Mouse (Mus musculus): Measurements from ENCODE around the gene Gstp3.

DNA sequence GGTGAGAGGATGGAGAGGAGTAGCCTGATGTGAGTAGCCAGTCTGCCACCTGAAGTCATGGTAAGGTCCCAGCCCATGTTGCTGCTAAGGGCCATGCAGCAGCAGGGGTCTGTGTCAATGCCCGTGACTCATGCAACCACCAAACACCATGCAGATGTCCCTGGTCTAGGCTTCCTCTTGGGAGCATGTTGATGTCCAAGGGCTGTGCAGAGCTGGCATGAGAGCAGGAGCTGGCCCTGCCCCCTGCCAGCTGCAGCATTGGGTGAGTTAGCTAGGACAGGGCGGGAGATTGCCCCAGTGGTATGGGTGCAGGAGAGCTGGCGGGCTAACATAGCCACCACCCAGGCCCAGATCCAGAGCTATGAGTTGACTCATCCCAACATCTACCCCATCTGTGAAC, 31.1 kb upstream of the Gstp3 start:
- TF ChIP-seq CTCF (IDR thresholded peaks at IDR 0.05), result no peak
- no peak for TF ChIP-seq EP300 (IDR thresholded peaks at IDR 0.05; ENCODE audit: insufficient read depth, low read depth, low read length)

Data from heart, adult 2 months (tissue).